Mouse (Mus musculus): Measurements from ENCODE around the gene Gpa33. TPM values are rescaled to one million over a fixed set of nuclear protein-coding genes. Genes with fewer than 3 reads are reported as not detected.
A peak's percentile ranks its signal among the peaks of the same experiment; 100 is the strongest.

Gene Gpa33
- polyA plus RNA-seq, 1 experiment from 2014 or later, result 5.5 TPM

DNA sequence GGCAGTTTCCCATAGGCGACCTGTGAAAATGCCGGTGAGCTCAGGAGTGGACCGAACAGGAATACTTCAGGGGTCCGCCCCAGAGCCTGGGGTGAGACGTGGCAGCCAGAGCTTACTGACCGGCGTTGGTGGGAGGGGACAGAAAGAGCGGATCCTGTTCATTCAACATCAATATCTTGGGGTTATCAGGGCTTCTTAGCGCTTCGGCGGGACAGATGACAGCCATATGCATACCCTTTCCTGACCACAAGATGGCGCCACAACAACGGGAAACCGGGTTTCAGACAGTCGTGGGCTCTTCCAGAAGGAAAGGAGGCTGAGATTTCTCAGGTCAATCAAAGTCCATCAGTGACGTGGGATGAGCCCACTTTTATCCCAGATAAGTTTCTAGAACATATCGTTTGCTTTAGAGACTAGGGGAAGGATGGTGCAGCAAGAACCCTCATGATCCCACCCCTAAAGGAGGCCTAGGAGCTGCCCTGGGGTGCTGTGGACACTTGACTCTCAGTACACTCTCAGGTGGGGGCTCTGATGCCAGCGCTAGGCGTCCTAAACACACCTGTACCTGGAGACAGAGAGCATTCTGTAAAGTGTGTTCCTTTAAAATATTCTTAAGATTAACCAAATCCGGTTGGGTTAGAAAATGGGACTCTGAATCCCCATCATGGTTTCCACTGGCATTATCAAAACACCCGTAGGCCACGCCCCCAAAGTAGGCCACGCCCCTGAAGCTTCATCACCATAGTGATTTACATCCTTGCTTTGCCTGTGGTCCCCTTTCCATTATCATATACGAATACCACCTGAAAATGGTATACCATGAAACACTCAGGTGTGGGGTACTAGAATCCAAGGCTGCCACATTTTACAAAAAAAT, 30.8 kb downstream of the Gpa33 start:
- H3K27ac ChIP-seq (ENCODE audit: low read length), result no peak overlapping the region
- H3K27me3 ChIP-seq (ENCODE audit: control insufficient read depth, insufficient read depth, low read length), result peaks cover 3% of the 10 kb centered on the region; the same call in 1 of the 2 replicates
- ATAC-seq (ENCODE audit: insufficient number of reproducible peaks, insufficient read depth, low FRiP score, low read depth), result no peak
- no peak overlapping the region for H3K9ac ChIP-seq (replicated peaks; ENCODE audit: low read depth, low read length)
- H3K4me2 ChIP-seq (replicated peaks; ENCODE audit: low read depth, low read length), result peak overlapping the region; percentile 22; the same call in 1 of the 2 replicates
- H3K9me3 ChIP-seq (ENCODE audit: control insufficient read depth, low read depth, low read length), result no peaks in the 10 kb centered on the region
- H3K4me1 ChIP-seq (ENCODE audit: control insufficient read depth, insufficient read depth, low read length), result no peaks in the 10 kb centered on the region
- H3K4me3 ChIP-seq (ENCODE audit: low read depth, low read length), result no peak overlapping the region
- WGBS, result 18% methylated on average over 24 of the region's 24 CpGs
- H3K36me3 ChIP-seq (ENCODE audit: control insufficient read depth, insufficient read depth, low read length), result no peaks in the 10 kb centered on the region

DNA sequence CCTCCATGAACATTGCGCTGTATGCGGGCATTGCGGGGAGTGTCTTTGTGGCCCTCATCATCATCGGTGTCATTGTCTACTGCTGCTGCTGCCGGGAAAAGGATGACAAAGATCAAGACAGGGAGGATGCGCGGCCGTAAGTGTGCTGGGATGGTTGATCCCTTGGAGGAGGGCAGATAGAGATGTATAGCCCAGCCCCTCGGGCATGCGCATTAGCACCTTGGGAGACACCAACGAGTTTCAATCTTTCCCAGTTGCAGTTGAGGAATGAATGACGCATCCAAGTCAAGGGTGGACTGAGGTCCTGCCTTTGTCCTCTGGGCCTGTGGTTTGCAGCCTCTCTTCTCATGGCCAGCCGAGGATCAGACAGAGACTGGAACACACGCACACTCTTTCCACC, 34.5 kb downstream of the Gpa33 start:
- Histone ChIP-seq H3K27ac (ENCODE audit: low read length) (no peak overlapping the region), H3K4me2 (replicated peaks; ENCODE audit: low read depth, low read length) (no peak overlapping the region), H3K36me3 (ENCODE audit: control insufficient read depth, insufficient read depth, low read length) (no peaks in the 10 kb centered on the region), H3K9me3 (ENCODE audit: control insufficient read depth, low read depth, low read length) (no peaks in the 10 kb centered on the region), H3K9ac (replicated peaks; ENCODE audit: low read depth, low read length) (no peak overlapping the region), H3K4me3 (ENCODE audit: low read depth, low read length) (no peak overlapping the region), H3K4me1 (ENCODE audit: control insufficient read depth, insufficient read depth, low read length) (no peaks in the 10 kb centered on the region), H3K27me3 (ENCODE audit: control insufficient read depth, insufficient read depth, low read length) (peaks cover 3% of the 10 kb centered on the region; the same call in 1 of the 2 replicates)
- WGBS, result 87% methylated on average over 14 of the region's 14 CpGs
- ATAC-seq (ENCODE audit: insufficient number of reproducible peaks, insufficient read depth, low FRiP score, low read depth), result no peak

DNA sequence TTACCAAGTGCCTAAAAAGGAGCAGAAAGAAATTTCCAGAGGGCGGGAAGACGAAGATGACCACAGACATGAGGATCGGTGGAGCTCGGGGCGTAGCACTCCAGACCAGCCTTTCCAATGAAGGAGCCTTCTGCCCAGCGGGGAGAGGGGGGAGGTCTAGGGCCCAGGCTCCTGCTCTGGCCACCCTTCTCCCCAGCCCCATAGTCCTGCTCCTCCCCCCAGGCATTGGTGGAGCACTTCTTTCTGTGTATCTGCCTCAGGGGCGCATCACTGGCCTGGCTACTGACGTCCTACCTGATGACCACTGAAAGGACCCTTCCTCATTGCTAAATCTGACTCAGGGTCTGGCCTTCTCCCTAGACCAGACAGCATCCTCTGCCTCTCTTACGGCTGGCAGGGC, 35.1 kb downstream of the Gpa33 start:
- H3K9ac ChIP-seq (replicated peaks; ENCODE audit: low read depth, low read length), result no peak overlapping the region
- 90% methylated on average over 9 of the region's 9 CpGs for WGBS
- no peak overlapping the region for H3K4me3 ChIP-seq (ENCODE audit: low read depth, low read length)
- H3K9me3 ChIP-seq (ENCODE audit: control insufficient read depth, low read depth, low read length), result no peaks in the 10 kb centered on the region
- H3K36me3 ChIP-seq (ENCODE audit: control insufficient read depth, insufficient read depth, low read length), result no peaks in the 10 kb centered on the region
- no peak overlapping the region for H3K4me2 ChIP-seq (replicated peaks; ENCODE audit: low read depth, low read length)
- peaks cover under 1% of the 10 kb centered on the region; the same call in 1 of the 2 replicates for H3K27me3 ChIP-seq (ENCODE audit: control insufficient read depth, insufficient read depth, low read length)
- ATAC-seq (ENCODE audit: insufficient number of reproducible peaks, insufficient read depth, low FRiP score, low read depth), result no peak
- no peak overlapping the region for H3K27ac ChIP-seq (ENCODE audit: low read length)
- no peaks in the 10 kb centered on the region for H3K4me1 ChIP-seq (ENCODE audit: control insufficient read depth, insufficient read depth, low read length)

DNA sequence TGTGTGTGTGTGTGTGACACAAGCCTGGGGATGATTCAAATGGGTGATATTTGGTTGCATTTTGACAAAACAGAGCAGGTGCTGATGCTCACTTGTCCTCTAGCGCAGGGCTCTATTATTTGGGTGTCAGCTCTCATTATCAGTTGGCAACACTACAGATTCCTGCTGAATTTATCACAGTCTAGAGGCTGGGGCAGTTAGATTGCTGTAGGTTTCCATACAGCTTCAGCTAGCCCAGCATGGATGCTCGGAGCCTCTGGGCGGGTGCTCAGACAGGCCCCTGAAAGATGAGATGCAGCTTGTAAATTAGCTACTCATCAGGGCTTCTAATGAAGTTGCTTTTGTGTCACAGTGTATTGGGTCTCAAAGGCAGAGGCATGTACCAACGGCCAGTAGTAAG, 37.4 kb downstream of the Gpa33 start:
- ATAC-seq (ENCODE audit: insufficient number of reproducible peaks, insufficient read depth, low FRiP score, low read depth), result no peak
- 85% methylated on average over 4 of the region's 4 CpGs for WGBS
- Histone ChIP-seq H3K27me3 (ENCODE audit: control insufficient read depth, insufficient read depth, low read length) (no peaks in the 10 kb centered on the region), H3K4me2 (replicated peaks; ENCODE audit: low read depth, low read length) (no peak overlapping the region), H3K4me3 (ENCODE audit: low read depth, low read length) (no peak overlapping the region), H3K4me1 (ENCODE audit: control insufficient read depth, insufficient read depth, low read length) (no peaks in the 10 kb centered on the region), H3K36me3 (ENCODE audit: control insufficient read depth, insufficient read depth, low read length) (no peaks in the 10 kb centered on the region), H3K27ac (ENCODE audit: low read length) (no peak overlapping the region), H3K9me3 (ENCODE audit: control insufficient read depth, low read depth, low read length) (no peaks in the 10 kb centered on the region), H3K9ac (replicated peaks; ENCODE audit: low read depth, low read length) (no peak overlapping the region)

DNA sequence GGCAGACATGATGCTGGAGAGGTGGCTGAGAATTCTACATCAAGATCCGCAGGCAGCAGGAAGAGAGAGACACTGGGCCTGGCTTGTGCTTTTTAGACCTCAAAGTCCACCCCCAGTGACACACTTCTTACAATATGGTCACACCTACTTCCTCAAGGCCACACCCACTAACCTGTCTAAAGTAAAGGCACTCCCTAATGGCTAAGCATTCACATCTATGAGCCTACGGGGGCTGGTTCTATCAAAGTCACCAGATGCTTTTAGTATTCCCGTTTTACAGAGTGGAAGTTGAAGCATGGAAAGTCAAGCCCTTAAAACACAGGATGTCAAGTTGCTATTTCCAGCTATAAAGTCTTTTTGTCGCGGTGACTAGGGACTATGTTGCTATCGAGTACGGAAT, 38.0 kb downstream of the Gpa33 start:
- Histone ChIP-seq H3K9me3 (ENCODE audit: control insufficient read depth, low read depth, low read length) (no peaks in the 10 kb centered on the region), H3K4me1 (ENCODE audit: control insufficient read depth, insufficient read depth, low read length) (no peaks in the 10 kb centered on the region), H3K27ac (ENCODE audit: low read length) (no peak overlapping the region), H3K36me3 (ENCODE audit: control insufficient read depth, insufficient read depth, low read length) (no peaks in the 10 kb centered on the region), H3K9ac (replicated peaks; ENCODE audit: low read depth, low read length) (no peak overlapping the region), H3K4me3 (ENCODE audit: low read depth, low read length) (no peak overlapping the region), H3K27me3 (ENCODE audit: control insufficient read depth, insufficient read depth, low read length) (no peaks in the 10 kb centered on the region), H3K4me2 (replicated peaks; ENCODE audit: low read depth, low read length) (no peak overlapping the region)
- WGBS, result 94% methylated on average over 7 of the region's 7 CpGs
- ATAC-seq (ENCODE audit: insufficient number of reproducible peaks, insufficient read depth, low FRiP score, low read depth), result no peak

DNA sequence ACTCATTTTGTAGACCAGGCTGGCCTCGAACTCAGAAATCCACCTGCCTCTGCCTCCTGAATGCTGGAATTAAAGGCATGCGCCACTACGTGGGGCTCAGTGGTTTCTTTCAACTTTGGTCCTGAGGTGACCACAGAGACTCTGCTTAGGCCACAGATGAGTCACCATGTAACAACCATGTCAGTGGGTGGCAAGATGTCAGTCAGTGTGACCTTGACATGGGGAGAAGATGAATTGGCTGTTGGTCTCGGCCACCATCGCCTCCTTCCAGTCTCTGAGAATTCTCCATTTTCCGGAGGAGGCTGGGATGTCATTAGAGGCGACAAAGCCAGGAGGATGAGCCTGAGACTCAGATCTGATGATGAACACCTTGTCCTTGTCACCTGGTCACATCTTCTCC, 39.7 kb downstream of the Gpa33 start:
- 84% methylated on average over 7 of the region's 7 CpGs for WGBS
- Histone ChIP-seq H3K27ac (ENCODE audit: low read length) (no peak overlapping the region), H3K9ac (replicated peaks; ENCODE audit: low read depth, low read length) (no peak overlapping the region), H3K27me3 (ENCODE audit: control insufficient read depth, insufficient read depth, low read length) (no peaks in the 10 kb centered on the region), H3K9me3 (ENCODE audit: control insufficient read depth, low read depth, low read length) (no peaks in the 10 kb centered on the region), H3K4me1 (ENCODE audit: control insufficient read depth, insufficient read depth, low read length) (no peaks in the 10 kb centered on the region), H3K4me2 (replicated peaks; ENCODE audit: low read depth, low read length) (no peak overlapping the region), H3K4me3 (ENCODE audit: low read depth, low read length) (no peak overlapping the region), H3K36me3 (ENCODE audit: control insufficient read depth, insufficient read depth, low read length) (no peaks in the 10 kb centered on the region)
- ATAC-seq (ENCODE audit: insufficient number of reproducible peaks, insufficient read depth, low FRiP score, low read depth), result no peak

DNA sequence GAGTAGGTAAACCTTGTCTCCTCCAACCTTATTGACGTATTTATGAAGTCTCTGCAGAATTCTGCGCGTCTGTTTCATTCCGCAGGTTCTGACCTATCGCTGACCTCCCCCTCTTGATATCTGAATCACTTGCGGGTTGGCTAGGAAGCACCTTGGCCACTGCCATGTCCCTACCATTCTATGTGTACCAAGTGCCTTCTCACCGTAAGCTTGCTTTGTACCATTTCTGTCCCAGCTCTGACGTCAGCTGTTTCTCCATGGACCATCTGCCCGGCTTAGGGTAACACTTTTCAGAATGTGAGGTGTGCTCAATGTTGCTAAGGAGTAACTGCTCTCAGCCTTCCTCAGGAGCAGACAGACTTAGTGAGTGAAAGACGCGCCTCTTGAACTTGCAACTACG, 40.8 kb downstream of the Gpa33 start:
- 91% methylated on average over 12 of the region's 12 CpGs for WGBS
- no peak for ATAC-seq (ENCODE audit: insufficient number of reproducible peaks, insufficient read depth, low FRiP score, low read depth)
- Histone ChIP-seq H3K4me3 (ENCODE audit: low read depth, low read length) (no peak overlapping the region), H3K36me3 (ENCODE audit: control insufficient read depth, insufficient read depth, low read length) (no peaks in the 10 kb centered on the region), H3K4me1 (ENCODE audit: control insufficient read depth, insufficient read depth, low read length) (no peaks in the 10 kb centered on the region), H3K9ac (replicated peaks; ENCODE audit: low read depth, low read length) (no peak overlapping the region), H3K27ac (ENCODE audit: low read length) (no peak overlapping the region), H3K9me3 (ENCODE audit: control insufficient read depth, low read depth, low read length) (no peaks in the 10 kb centered on the region), H3K4me2 (replicated peaks; ENCODE audit: low read depth, low read length) (no peak overlapping the region), H3K27me3 (ENCODE audit: control insufficient read depth, insufficient read depth, low read length) (no peaks in the 10 kb centered on the region)

DNA sequence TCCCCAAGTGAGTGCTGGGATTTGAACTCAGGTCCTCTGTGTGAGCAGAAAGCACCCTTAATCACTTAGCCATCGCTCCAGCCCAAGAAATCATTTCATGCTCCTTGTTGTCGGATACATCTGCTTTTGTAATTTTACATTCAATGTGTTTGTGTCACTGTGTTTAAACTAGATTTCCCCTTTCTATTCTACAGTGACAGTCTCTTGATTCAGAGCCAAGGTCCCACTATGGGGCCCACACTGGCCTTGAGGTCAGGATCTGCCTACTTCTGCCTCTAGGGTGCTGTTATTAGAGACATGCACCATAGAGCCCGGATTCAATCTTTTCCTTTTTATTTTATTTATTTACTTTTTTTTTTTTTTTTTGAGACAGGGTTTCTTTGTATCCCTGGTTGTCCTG, 43.0 kb downstream of the Gpa33 start:
- no peaks in the 10 kb centered on the region for H3K9me3 ChIP-seq (ENCODE audit: control insufficient read depth, low read depth, low read length)
- H3K27me3 ChIP-seq (ENCODE audit: control insufficient read depth, insufficient read depth, low read length), result no peaks in the 10 kb centered on the region
- no peak overlapping the region for H3K9ac ChIP-seq (replicated peaks; ENCODE audit: low read depth, low read length)
- no peak overlapping the region for H3K27ac ChIP-seq (ENCODE audit: low read length)
- no peaks in the 10 kb centered on the region for H3K4me1 ChIP-seq (ENCODE audit: control insufficient read depth, insufficient read depth, low read length)
- H3K4me2 ChIP-seq (replicated peaks; ENCODE audit: low read depth, low read length), result no peak overlapping the region
- no peaks in the 10 kb centered on the region for H3K36me3 ChIP-seq (ENCODE audit: control insufficient read depth, insufficient read depth, low read length)
- ATAC-seq (ENCODE audit: insufficient number of reproducible peaks, insufficient read depth, low FRiP score, low read depth), result no peak
- H3K4me3 ChIP-seq (ENCODE audit: low read depth, low read length), result no peak overlapping the region
- WGBS, result 78% methylated on average over 3 of the region's 3 CpGs

DNA sequence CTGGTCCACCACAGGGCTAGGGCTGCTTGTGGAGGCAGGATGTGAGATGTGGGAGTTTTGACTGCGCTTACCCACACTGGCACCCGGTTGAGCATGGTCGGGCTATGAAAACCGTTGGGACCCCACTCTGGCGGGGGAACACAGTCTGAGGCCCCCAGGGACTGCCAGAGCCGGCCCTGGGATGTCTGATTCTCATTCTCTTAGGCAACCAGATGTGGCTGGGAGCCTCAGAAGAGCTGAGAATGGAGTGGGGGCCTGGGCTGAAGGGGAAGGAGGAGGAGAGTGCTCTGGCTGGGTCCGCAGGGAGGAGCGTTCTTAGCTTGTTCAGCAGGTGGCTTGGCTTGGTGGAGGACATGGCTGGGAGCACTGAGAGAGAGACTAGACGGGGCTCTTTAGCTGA, 43.6 kb downstream of the Gpa33 start:
- WGBS, result 83% methylated on average over 9 of the region's 9 CpGs
- Histone ChIP-seq H3K4me1 (ENCODE audit: control insufficient read depth, insufficient read depth, low read length) (no peaks in the 10 kb centered on the region), H3K27me3 (ENCODE audit: control insufficient read depth, insufficient read depth, low read length) (no peaks in the 10 kb centered on the region), H3K4me2 (replicated peaks; ENCODE audit: low read depth, low read length) (no peak overlapping the region), H3K36me3 (ENCODE audit: control insufficient read depth, insufficient read depth, low read length) (no peaks in the 10 kb centered on the region), H3K9ac (replicated peaks; ENCODE audit: low read depth, low read length) (no peak overlapping the region), H3K9me3 (ENCODE audit: control insufficient read depth, low read depth, low read length) (no peaks in the 10 kb centered on the region), H3K27ac (ENCODE audit: low read length) (no peak overlapping the region), H3K4me3 (ENCODE audit: low read depth, low read length) (no peak overlapping the region)
- ATAC-seq (ENCODE audit: insufficient number of reproducible peaks, insufficient read depth, low FRiP score, low read depth), result no peak
